Mouse (Mus musculus): Measurements from ENCODE around the gene Aff1.
A peak's percentile ranks its signal among the peaks of the same experiment; 100 is the strongest.

Gene Aff1

GRCm38 (mm10) chr5:103749465-103750285 lies 57.5 kb downstream of the Aff1 start:
- DNase-seq (ENCODE audit: low spot score in 2 of 2) = no peak

- peak in 1 of 2 experiments; percentile 31 for DNase-seq (ENCODE audit: low spot score in 2 of 2)
Measured at GRCm38 (mm10) chr5:103752665-103753510, 60.7 kb downstream of the Aff1 start.

- DNase-seq (ENCODE audit: low spot score in 2 of 2) = peak in 1 of 2 experiments; percentile 70
Measured at GRCm38 (mm10) chr5:103753511-103754329, 61.5 kb downstream of the Aff1 start.

GRCm38 (mm10) chr5:103754330-103755134 lies 62.4 kb downstream of the Aff1 start:
- no peak for DNase-seq (ENCODE audit: low spot score in 2 of 2)

GRCm38 (mm10) chr5:103755135-103755487 lies 62.9 kb downstream of the Aff1 start:
- DNase-seq (ENCODE audit: low spot score in 2 of 2) = no peak

GRCm38 (mm10) chr5:103756231-103756714 lies 64.1 kb downstream of the Aff1 start:
- no peak for DNase-seq (ENCODE audit: low spot score in 2 of 2)

GRCm38 (mm10) chr5:103758491-103758890 lies 66.3 kb downstream of the Aff1 start:
- no peak for DNase-seq (ENCODE audit: low spot score in 2 of 2)

- no peak for DNase-seq (ENCODE audit: low spot score in 2 of 2)
Measured at GRCm38 (mm10) chr5:103759489-103760424, 67.6 kb downstream of the Aff1 start.

GRCm38 (mm10) chr5:103760425-103761131 lies 68.4 kb downstream of the Aff1 start:
- no peak for DNase-seq (ENCODE audit: low spot score in 2 of 2)

GRCm38 (mm10) chr5:103761754-103762153 lies 69.6 kb downstream of the Aff1 start:
- DNase-seq (ENCODE audit: low spot score in 2 of 2) = no peak

GRCm38 (mm10) chr5:103762850-103763254 lies 70.7 kb downstream of the Aff1 start:
- DNase-seq (ENCODE audit: low spot score in 2 of 2) = no peak

GRCm38 (mm10) chr5:103765356-103765755 lies 73.2 kb downstream of the Aff1 start:
- DNase-seq (ENCODE audit: low spot score in 2 of 2) = no peak

GRCm38 (mm10) chr5:103765758-103766431 lies 73.7 kb downstream of the Aff1 start:
- no peak for DNase-seq (ENCODE audit: low spot score in 2 of 2)

GRCm38 (mm10) chr5:103766432-103766815 lies 74.2 kb downstream of the Aff1 start:
- DNase-seq (ENCODE audit: low spot score in 2 of 2) = no peak

- no peak for DNase-seq (ENCODE audit: low spot score in 2 of 2)
Measured at GRCm38 (mm10) chr5:103768961-103769360, 76.8 kb downstream of the Aff1 start.

- no peak for DNase-seq (ENCODE audit: low spot score in 2 of 2)
Measured at GRCm38 (mm10) chr5:103769701-103770100, 77.5 kb downstream of the Aff1 start.

- no peak for DNase-seq (ENCODE audit: low spot score in 2 of 2)
Measured at GRCm38 (mm10) chr5:103770447-103771222, 78.5 kb downstream of the Aff1 start.

GRCm38 (mm10) chr5:103771380-103771779 lies 79.2 kb downstream of the Aff1 start:
- no peak for DNase-seq (ENCODE audit: low spot score in 2 of 2)
